Mouse (Mus musculus) ES-E14 (cell line): ENCODE measurements around the gene Nnat.

Source experiments
- CHD2 ChIP-seq: IDR thresholded peaks from 2 replicates; pipeline ENCODE4 v1.6.1; 2014; ENCODE audit warnings: mild to moderate bottlenecking, low read depth, low read length, inconsistent platforms
- HCFC1 ChIP-seq: IDR thresholded peaks from 2 replicates; pipeline ENCODE4 v1.6.1; 2012; ENCODE audit warnings: low read length, inconsistent platforms, borderline replicate concordance; ENCODE audit not compliant: insufficient read depth
- MAFK ChIP-seq: IDR thresholded peaks from 2 replicates; pipeline ENCODE4 v1.6.1; 2014; ENCODE audit warnings: mild to moderate bottlenecking, low read depth, low read length, inconsistent platforms; ENCODE audit not compliant: insufficient read depth
- ZC3H11A ChIP-seq: IDR thresholded peaks from 2 replicates; pipeline ENCODE4 v1.6.1; 2012; ENCODE audit warnings: low read depth, mild to moderate bottlenecking, inconsistent platforms, low read length, borderline replicate concordance
- ZNF384 ChIP-seq: IDR thresholded peaks from 2 replicates; pipeline ENCODE4 v1.6.1; 2012; ENCODE audit warnings: low read depth, low read length, inconsistent platforms

DNA sequence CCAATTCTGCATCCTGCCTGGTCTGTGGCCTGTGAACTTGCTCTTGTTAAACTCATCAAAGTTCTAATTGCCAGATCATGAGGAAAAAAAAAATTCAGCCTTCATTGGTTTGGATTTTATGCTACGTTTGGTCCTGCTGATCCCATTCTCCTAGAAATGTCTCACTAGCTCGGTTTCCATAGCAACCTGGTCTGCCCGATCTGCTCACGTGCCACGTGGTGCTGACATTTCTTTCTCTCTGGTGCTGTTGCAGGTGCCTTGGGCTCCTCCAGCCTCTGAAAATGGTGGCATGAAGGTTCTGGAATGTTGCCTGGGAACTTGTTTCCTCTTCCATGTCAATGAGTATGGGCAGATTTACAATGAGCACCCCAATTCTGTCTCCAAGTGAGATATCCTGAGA is 39.4 kb upstream of the Nnat start:
- no peak for TF ChIP-seq HCFC1
- no peak for TF ChIP-seq ZNF384
- TF ChIP-seq ZC3H11A: no peak
- TF ChIP-seq MAFK: no peak
- no peak for TF ChIP-seq CHD2
